Mouse (Mus musculus) MEL (cell line): ENCODE measurements at regions not wholly inside any gene's neighbourhood (a gene's known extent, or its start where the extent isn't known, plus 50 kb on each side); places are given as distances from the start of the nearest gene placed in this dataset.

Experiments used
- CTCF ChIP-seq, 3 experiments: IDR thresholded peaks in 2 of 3; conservative IDR thresholded peaks in 1 of 3; 2 replicates each; pipeline ENCODE4 v1.5.1; 2011 to 2012; ENCODE audit warnings: low read length in 3 of 3, low read depth in 2 of 3, mild to moderate bottlenecking in 2 of 3, improper control_type of control experiment in 1 of 3, inconsistent platforms in 1 of 3, mixed read lengths in 1 of 3, moderate library complexity in 1 of 3; ENCODE audit not compliant: control insufficient read depth in 1 of 3, insufficient read depth in 1 of 3, poor library complexity in 1 of 3, severe bottlenecking in 1 of 3
- ELF1 ChIP-seq: IDR thresholded peaks from 2 replicates; pipeline ENCODE4 v1.6.1; 2014; ENCODE audit warnings: low read depth, mild to moderate bottlenecking, inconsistent platforms, low read length, improper control_type of control experiment, moderate library complexity
- EP300 ChIP-seq, 2 experiments: IDR thresholded peaks; 2 replicates each; pipeline ENCODE4 v1.6.1; 2011; ENCODE audit warnings: improper control_type of control experiment in 2 of 2, low read length in 2 of 2, low read depth in 1 of 2, mild to moderate bottlenecking in 1 of 2
- GATA1 ChIP-seq: IDR thresholded peaks from 2 replicates; pipeline ENCODE4 v1.6.1; 2011; ENCODE audit warnings: low read depth, low read length, improper control_type of control experiment
- KAT2A ChIP-seq: conservative IDR thresholded peaks from 2 replicates; pipeline ENCODE4 v1.6.1; 2012; ENCODE audit warnings: low read depth, low read length, improper control_type of control experiment, inconsistent platforms
- MAFK ChIP-seq: IDR thresholded peaks from 2 replicates; pipeline ENCODE4 v1.6.1; 2011; ENCODE audit warnings: low read depth, mild to moderate bottlenecking, low read length, improper control_type of control experiment, borderline replicate concordance
- MAZ ChIP-seq: IDR thresholded peaks from 2 replicates; pipeline ENCODE4 v1.6.1; 2012; ENCODE audit warnings: low read depth, mild to moderate bottlenecking, inconsistent platforms, low read length, improper control_type of control experiment
- POLR2A ChIP-seq, 2 experiments: IDR thresholded peaks; 2 replicates each; pipeline ENCODE4 v1.6.1; 2011 to 2012; ENCODE audit warnings: low read length in 2 of 2, mild to moderate bottlenecking in 2 of 2, control low read depth in 1 of 2, improper control_type of control experiment in 1 of 2, low read depth in 1 of 2, moderate library complexity in 1 of 2; ENCODE audit not compliant: control insufficient read depth in 1 of 2, insufficient read depth in 1 of 2, poor library complexity in 1 of 2
- SIN3A ChIP-seq: IDR thresholded peaks from 2 replicates; pipeline ENCODE4 v1.6.1; 2012; ENCODE audit warnings: low read length, improper control_type of control experiment, inconsistent platforms
- UBTF ChIP-seq: IDR thresholded peaks from 2 replicates; pipeline ENCODE4 v1.6.1; 2012; ENCODE audit warnings: low read depth, mild to moderate bottlenecking, inconsistent platforms, low read length, improper control_type of control experiment, moderate library complexity, borderline replicate concordance; ENCODE audit not compliant: insufficient read depth

GRCm38 (mm10) chr2:117963526-117963925 lies 148.2 kb upstream of the Thbs1 start:
- TF ChIP-seq CTCF (IDR thresholded peaks at IDR 0.05 in 2 of 3, conservative IDR thresholded peaks at IDR 0.05 in 1 of 3; ENCODE audit: control insufficient read depth in 1 of 3, insufficient read depth in 1 of 3, low read depth in 2 of 3, low read length in 3 of 3, poor library complexity in 1 of 3, severe bottlenecking in 1 of 3): no peak
- TF ChIP-seq ELF1: no peak
- TF ChIP-seq EP300 (IDR thresholded peaks at IDR 0.05; ENCODE audit: low read depth in 1 of 2, low read length in 2 of 2): no peak
- TF ChIP-seq GATA1: no peak
- TF ChIP-seq UBTF: no peak
- TF ChIP-seq POLR2A (IDR thresholded peaks at IDR 0.05; ENCODE audit: control insufficient read depth in 1 of 2, insufficient read depth in 1 of 2, low read depth in 1 of 2, low read length in 2 of 2, poor library complexity in 1 of 2): no peak
- no peak for TF ChIP-seq KAT2A
- no peak for TF ChIP-seq SIN3A
- no peak for TF ChIP-seq MAZ
- TF ChIP-seq MAFK: no peak
